Mouse (Mus musculus): ENCODE measurements around the gene Gmip. TPM values are rescaled to one million over a fixed set of nuclear protein-coding genes. Genes with fewer than 3 reads are reported as not detected.

The Gmip gene
- polyA plus RNA-seq, 1 experiment: 0.32 TPM

DNA sequence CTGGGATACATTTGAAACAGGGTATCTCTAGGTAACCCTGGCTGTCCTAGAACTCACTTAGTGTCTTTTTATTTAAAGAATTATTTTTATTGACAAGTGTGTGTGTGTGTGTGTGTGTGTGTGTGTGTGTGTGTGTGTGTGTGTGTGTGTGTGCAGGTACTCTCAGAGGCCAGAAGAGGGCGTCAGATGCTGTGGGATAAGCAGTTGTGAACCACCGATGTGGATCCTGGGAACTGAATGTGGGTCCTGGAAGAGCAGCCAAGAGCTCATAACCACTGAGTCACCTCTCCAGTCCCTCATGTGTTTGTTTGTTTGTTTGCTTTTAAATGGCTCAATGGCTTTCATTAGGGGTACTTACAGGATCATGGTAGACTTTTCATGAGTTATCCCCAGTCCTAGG, 6.4 kb downstream of the Gmip start:
- H3K36me3 ChIP-seq (ENCODE audit: control insufficient read depth): peaks cover 15% of the 10 kb centered on the region
- no peaks in the 10 kb centered on the region for H3K4me1 ChIP-seq (ENCODE audit: control insufficient read depth)
- no peak for TF ChIP-seq GATA1 (IDR thresholded peaks at IDR 0.05; ENCODE audit: low read length)
- no peak for TF ChIP-seq TAL1 (IDR thresholded peaks at IDR 0.05; ENCODE audit: low read length)
- no peak overlapping the region for H3K4me3 ChIP-seq (replicated peaks)
- H3K27me3 ChIP-seq (ENCODE audit: control insufficient read depth): no peaks in the 10 kb centered on the region
- no peaks in the 10 kb centered on the region for H3K9me3 ChIP-seq (ENCODE audit: control insufficient read depth, low read length)

DNA sequence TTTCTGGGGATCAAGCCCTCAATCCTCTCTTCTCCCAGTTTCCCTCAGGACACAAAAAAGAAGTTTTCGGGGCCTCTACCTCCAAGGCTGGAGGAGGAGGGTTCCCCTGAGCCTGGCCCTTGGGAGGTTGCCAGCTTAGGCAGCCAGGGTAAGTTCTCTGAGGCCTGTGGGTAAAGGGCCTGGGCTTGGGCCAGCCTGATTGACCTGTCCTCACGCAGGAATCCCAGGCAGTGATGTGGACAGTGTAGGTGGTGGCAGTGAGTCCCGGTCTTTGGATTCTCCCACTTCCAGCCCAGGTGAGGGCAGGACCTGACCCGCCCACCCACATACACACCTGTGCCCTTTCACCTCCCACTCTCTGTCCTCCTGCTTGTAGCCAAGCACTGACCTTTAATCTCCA, 6.9 kb downstream of the Gmip start:
- H3K36me3 ChIP-seq (ENCODE audit: control insufficient read depth): peaks cover 15% of the 10 kb centered on the region
- H3K4me1 ChIP-seq (ENCODE audit: control insufficient read depth): no peaks in the 10 kb centered on the region
- TF ChIP-seq TAL1 (IDR thresholded peaks at IDR 0.05; ENCODE audit: low read length) (no peak), GATA1 (IDR thresholded peaks at IDR 0.05; ENCODE audit: low read length) (no peak)
- no peak overlapping the region for H3K4me3 ChIP-seq (replicated peaks)
- no peaks in the 10 kb centered on the region for H3K27me3 ChIP-seq (ENCODE audit: control insufficient read depth)
- no peaks in the 10 kb centered on the region for H3K9me3 ChIP-seq (ENCODE audit: control insufficient read depth, low read length)

DNA sequence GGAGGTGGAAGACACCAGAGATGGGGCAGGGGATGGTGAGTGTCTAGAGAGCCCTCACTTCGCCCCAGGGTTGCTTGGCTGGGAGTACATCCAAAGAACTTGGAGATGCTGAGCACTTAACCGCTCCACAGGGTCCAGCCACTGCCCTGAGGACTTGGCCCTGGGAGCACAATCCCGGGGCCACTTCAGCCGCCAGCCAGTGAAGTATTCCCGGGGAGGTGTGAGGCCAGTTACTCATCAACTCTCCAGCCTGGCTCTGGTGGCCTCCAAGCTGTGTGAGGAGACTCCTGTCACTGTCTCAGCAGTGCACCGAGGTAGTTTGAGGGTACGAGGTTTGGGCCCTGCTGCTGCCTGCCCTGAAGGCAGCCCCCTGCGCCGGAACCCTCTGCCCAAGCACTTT, 12.0 kb downstream of the Gmip start:
- H3K4me1 ChIP-seq (ENCODE audit: control insufficient read depth): peaks cover 12% of the 10 kb centered on the region
- H3K36me3 ChIP-seq (ENCODE audit: control insufficient read depth): peaks cover 13% of the 10 kb centered on the region
- no peak for TF ChIP-seq GATA1 (IDR thresholded peaks at IDR 0.05; ENCODE audit: low read length)
- no peak for TF ChIP-seq TAL1 (IDR thresholded peaks at IDR 0.05; ENCODE audit: low read length)
- no peaks in the 10 kb centered on the region for H3K9me3 ChIP-seq (ENCODE audit: control insufficient read depth, low read length)
- H3K27me3 ChIP-seq (ENCODE audit: control insufficient read depth): peaks cover 13% of the 10 kb centered on the region
- H3K4me3 ChIP-seq (replicated peaks): no peak overlapping the region

DNA sequence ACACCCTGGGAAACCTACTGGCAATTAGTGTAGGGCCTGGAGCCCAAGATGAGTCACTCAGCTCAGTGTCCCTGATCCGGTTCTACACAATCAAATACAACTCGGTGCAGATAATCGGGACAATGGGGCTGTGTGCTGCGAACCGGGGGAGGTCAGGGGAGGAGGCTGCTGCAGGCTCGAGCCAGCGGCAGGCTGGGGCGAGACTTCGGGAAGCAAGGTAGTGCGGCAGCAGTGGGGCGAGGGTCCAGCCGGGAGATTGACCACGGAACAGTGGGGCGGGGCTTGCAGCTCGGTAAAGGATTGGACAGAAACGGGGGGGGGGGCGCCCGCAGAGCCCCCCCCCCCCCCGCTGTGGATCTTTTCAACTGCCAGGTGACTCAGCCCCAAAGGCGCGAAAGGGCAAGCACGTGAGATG, 13.5 kb downstream of the Gmip start:
- TF ChIP-seq GATA1 (IDR thresholded peaks at IDR 0.05; ENCODE audit: low read length) (no peak), TAL1 (IDR thresholded peaks at IDR 0.05; ENCODE audit: low read length) (no peak)
- H3K4me1 ChIP-seq (ENCODE audit: control insufficient read depth): peaks cover 12% of the 10 kb centered on the region
- H3K4me3 ChIP-seq (replicated peaks): peak overlapping the region; percentile 56
- H3K27me3 ChIP-seq (ENCODE audit: control insufficient read depth): peaks cover 13% of the 10 kb centered on the region
- H3K36me3 ChIP-seq (ENCODE audit: control insufficient read depth): peaks cover 9% of the 10 kb centered on the region
- H3K9me3 ChIP-seq (ENCODE audit: control insufficient read depth, low read length): no peaks in the 10 kb centered on the region

DNA sequence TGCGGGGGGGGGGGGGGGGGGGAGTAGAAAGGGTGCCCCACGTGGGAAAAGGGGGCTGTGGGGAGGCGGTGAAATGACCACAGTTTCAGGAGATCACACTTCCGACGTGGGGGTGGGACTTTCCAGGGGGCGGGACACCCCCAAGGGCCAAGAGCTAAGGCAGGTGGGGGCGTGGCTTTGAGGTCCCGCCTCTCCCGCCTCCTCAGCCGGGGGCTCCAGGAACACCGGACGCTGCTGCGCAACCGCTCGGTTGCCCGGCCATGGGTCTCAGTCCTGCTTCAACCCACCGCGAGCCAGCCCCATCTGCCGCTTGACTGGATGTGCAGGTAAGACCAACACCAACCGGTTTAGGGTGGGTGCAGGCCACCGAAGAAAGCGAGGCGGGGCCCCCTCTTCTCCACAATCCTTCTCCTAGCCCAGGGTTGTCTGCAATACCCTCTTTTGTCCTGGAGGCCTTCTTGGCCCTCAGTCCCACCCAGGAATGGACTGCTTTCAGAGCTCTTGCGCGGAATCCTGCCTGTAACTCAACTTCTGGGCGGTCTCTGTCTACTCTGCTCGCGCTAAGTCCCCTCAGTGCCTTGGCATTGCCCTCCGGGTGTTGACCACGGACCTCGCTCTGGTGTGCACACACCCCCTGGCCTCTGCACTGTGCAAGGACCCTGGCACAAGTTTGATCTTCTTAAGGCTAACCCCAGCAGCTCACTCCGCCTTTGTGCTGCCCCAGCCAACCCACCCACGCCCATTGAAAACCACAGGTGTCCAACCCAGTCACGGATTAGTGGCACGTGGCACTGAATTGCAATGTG, 14.1 kb downstream of the Gmip start, which contains the start of gene Lpar2:
Lpar2 (plus strand) TSS at position 44 of the 806 bp plus-strand sequence.
- H3K9me3 ChIP-seq (ENCODE audit: control insufficient read depth, low read length): no peaks in the 10 kb centered on the region
- H3K27me3 ChIP-seq (ENCODE audit: control insufficient read depth): peaks cover 13% of the 10 kb centered on the region
- peaks cover 4% of the 10 kb centered on the region for H3K36me3 ChIP-seq (ENCODE audit: control insufficient read depth)
- no peak for TF ChIP-seq TAL1 (IDR thresholded peaks at IDR 0.05; ENCODE audit: low read length)
- TF ChIP-seq GATA1 (IDR thresholded peaks at IDR 0.05; ENCODE audit: low read length): no peak
- peaks cover 12% of the 10 kb centered on the region for H3K4me1 ChIP-seq (ENCODE audit: control insufficient read depth)
- H3K4me3 ChIP-seq (replicated peaks): peak within 1 kb of the TSS; percentile 56

DNA sequence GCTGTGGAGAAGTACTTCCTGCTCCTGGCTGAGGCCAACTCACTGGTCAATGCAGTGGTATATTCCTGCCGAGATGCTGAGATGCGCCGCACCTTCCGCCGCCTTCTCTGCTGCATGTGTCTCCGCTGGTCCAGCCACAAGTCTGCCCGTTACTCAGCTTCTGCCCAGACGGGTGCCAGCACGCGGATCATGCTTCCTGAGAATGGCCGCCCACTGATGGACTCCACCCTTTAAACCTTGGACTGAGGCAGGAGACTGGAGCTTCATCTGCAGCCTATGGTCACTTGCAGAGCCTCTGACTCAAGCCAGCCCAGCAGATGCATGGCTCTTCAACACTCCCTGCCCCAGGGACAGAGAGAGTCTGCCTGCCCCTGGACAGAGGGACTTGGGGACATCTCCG, 17.9 kb downstream of the Gmip start:
- no peaks in the 10 kb centered on the region for H3K9me3 ChIP-seq (ENCODE audit: control insufficient read depth, low read length)
- no peaks in the 10 kb centered on the region; the same call in 1 of the 2 replicates for H3K36me3 ChIP-seq (ENCODE audit: control insufficient read depth)
- no peak overlapping the region for H3K4me3 ChIP-seq (replicated peaks)
- TF ChIP-seq TAL1 (IDR thresholded peaks at IDR 0.05; ENCODE audit: low read length) (no peak), GATA1 (IDR thresholded peaks at IDR 0.05; ENCODE audit: low read length) (no peak)
- peaks cover 13% of the 10 kb centered on the region for H3K27me3 ChIP-seq (ENCODE audit: control insufficient read depth)
- peaks cover 12% of the 10 kb centered on the region for H3K4me1 ChIP-seq (ENCODE audit: control insufficient read depth)

DNA sequence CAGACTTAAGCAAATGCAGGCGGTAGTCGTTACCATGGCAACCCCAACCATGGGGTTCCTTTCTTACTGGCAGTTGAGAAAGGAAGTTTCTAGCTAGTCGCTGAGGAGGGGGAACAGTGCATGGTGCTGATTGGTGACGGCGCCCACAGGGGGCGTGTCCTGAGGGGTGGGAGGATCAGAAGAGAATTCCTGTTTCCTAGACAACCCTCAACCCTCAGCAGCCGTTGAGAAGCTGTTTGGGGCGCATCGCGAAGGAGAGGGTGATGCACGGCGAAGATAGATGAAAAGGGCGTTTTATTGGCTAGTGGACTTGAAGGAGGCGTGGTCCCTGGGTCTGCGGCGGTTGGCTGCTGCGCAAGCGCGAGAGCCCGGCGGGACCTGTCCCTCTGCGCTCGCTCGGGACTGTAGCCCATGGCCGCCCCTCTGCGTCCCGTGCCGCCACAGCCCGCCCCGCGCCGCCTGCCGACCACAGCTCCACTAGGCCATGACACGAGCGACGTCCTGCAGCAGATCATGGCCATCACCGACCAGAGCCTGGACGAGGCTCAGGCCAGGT, 23.9 kb downstream of the Gmip start, which contains the start of gene Pbx4:
Pbx4 (plus strand) TSS at position 194 of the 556 bp plus-strand sequence.
- TF ChIP-seq GATA1 (IDR thresholded peaks at IDR 0.05; ENCODE audit: low read length) (peak; percentile 51; the same call in 1 of the 2 replicates), TAL1 (IDR thresholded peaks at IDR 0.05; ENCODE audit: low read length) (no peak)
- no peaks in the 10 kb centered on the region for H3K36me3 ChIP-seq (ENCODE audit: control insufficient read depth)
- peak within 1 kb of the TSS; percentile 72 for H3K4me3 ChIP-seq (replicated peaks)
- H3K9me3 ChIP-seq (ENCODE audit: control insufficient read depth, low read length): no peaks in the 10 kb centered on the region
- peaks cover 11% of the 10 kb centered on the region for H3K27me3 ChIP-seq (ENCODE audit: control insufficient read depth)
- H3K4me1 ChIP-seq (ENCODE audit: control insufficient read depth): peaks cover 13% of the 10 kb centered on the region

DNA sequence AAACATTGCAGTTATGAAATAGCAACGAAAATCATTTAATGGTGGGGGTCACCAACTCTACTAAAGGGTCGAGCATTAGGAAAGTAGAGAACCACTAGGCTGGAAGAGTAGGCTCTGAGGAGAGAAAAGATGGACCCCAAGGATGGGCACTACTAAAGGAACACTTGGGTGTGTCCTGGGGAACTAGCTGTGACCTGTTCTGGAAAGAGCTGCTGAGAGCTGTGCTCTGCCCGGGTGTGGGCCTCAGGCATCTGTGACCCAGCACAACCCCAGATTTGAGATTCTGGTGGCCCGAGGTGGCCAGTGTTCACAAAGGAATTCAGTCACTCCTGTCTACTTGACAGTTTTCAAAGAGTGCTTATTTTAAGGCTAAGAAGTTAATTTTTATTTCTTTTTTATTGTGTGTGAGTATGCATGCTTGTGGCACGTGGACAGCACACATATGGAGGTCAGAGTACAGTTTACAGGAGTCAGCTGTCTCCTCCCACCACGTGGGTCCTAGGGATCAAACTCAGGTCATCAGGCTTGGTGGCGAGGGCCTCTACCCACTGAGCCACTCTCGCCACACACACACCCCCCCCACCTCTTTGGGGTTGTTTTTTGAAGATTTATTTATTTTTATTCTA, 28.7 kb downstream of the Gmip start:
- H3K36me3 ChIP-seq (ENCODE audit: control insufficient read depth): no peaks in the 10 kb centered on the region
- peaks cover 11% of the 10 kb centered on the region for H3K27me3 ChIP-seq (ENCODE audit: control insufficient read depth)
- peaks cover 10% of the 10 kb centered on the region for H3K4me1 ChIP-seq (ENCODE audit: control insufficient read depth)
- no peak for TF ChIP-seq GATA1 (IDR thresholded peaks at IDR 0.05; ENCODE audit: low read length)
- no peak for TF ChIP-seq TAL1 (IDR thresholded peaks at IDR 0.05; ENCODE audit: low read length)
- no peaks in the 10 kb centered on the region for H3K9me3 ChIP-seq (ENCODE audit: control insufficient read depth, low read length)
- no peak overlapping the region for H3K4me3 ChIP-seq (replicated peaks)

Data from erythroblast, embryonic 14.5 days (primary cell).